Mouse (Mus musculus): ENCODE results near the gene Usp45.

Usp45 gene

GRCm38 (mm10) chr4:21793631-21794030, 26.7 kb downstream of the Usp45 start:
- DNase-seq = no peak

DNA sequence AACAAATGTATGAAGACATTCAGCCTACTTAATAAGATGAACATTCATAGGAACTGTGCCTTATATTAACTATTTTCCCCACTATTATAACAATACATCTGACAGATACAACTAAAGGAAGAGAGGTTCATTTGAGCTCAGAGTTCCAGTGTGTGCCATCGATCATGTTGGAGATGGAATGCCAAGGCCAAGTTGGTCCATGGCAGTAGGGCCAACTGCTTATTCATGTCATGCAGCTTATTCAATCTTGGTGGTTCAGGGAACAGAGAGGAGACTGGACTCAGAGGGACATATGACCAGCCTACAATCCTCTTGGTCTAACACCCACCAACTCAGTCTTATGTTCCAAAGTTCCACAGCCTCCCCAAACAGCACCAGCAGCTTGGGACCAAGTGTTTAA, 34.1 kb downstream of the Usp45 start:
- no peak for DNase-seq

DNA sequence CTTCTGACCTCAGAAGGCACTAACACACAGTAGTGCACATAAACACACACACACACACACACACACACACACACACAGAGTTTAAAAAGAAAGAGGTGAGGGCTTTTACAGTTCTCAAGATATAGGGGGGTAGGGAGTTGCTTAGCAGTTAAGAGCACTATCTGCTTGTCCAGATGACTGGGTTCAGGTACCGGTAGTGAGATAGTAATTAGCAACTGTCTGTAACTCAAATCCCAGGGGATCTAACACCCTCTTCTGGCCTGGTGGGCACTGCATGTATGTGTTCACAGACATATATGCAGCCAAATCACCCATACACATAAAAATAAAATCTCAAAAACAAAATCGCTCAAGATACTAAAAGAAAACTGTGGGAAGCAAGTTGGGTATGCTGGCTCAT, 34.7 kb downstream of the Usp45 start:
- no peak for DNase-seq

DNA sequence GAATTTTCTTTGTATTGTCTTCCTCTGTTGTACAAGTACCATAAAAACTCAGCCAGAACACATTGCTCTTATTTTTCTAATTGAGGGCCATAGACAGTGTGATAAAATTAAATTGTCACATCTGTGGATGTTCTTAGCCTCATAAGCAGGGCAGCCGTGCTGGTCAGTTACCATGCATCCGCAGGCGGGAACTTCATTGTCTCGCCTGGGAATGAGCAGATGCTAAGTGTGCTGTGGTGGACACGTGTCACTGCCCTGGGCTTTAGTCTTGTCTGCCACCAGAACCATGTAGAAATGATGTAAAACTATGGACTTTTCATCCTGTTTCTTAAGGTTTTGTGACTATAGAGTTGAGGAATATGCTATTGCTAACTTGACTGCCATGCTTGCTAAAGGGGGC, 40.2 kb downstream of the Usp45 start:
- no peak for DNase-seq

- no peak for DNase-seq
Measured at GRCm38 (mm10) chr4:21810608-21811007, 43.7 kb downstream of the Usp45 start.

- DNase-seq = no peak
Measured at GRCm38 (mm10) chr4:21812635-21813034, 45.7 kb downstream of the Usp45 start.

- peak; percentile 48 for DNase-seq
Measured at GRCm38 (mm10) chr4:21814029-21814428, 47.1 kb downstream of the Usp45 start.

DNA sequence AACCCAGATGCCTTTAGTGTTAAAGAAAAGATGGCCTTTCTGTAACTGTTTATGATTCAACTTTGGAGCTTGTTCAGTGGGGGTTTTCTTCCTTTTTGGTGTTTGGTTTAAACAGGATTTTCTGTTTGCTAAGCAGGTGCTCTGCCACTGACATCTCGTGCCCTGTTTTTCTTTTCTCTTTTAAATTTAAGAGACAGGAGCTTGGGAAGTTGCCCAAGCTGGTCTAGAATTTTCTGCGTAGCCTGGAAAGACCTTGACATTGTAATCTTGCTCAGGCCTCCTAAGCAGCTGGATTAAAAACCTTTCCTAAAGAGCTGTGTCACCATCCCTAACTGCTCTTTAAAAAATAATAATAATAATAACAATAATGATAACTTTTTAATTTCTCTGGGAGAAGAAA, 59.7 kb downstream of the Usp45 start:
- no peak for DNase-seq

- no peak for DNase-seq
Measured at GRCm38 (mm10) chr4:21832844-21833243, 65.9 kb downstream of the Usp45 start.

- peak; percentile 98 for DNase-seq
Measured at GRCm38 (mm10) chr4:21847481-21848286, 80.7 kb downstream of the Usp45 start, which contains the start of gene Pnisr. TSS of gene Pnisr (plus strand) at chr4:21847583.

DNA sequence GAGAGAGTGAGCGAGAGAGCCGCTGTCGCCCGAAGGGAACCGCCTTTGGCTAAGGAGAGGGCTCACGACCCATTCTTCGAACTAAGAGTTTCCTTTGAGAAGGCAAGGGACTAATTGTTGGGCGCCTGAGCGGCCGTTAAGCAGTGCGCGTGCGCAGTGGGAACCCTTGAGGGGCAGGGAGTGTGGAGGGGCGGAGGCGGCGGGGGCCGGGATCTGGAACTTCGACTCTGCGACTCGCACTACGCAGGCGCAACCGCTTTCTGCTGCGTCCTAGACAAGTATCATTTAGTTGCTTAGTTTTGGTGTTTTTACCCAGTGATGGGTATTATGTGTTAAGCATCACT, 81.3 kb downstream of the Usp45 start:
- peak; percentile 95 for DNase-seq

- no peak for DNase-seq
Measured at GRCm38 (mm10) chr4:21857481-21857880, 90.5 kb downstream of the Usp45 start.

DNA sequence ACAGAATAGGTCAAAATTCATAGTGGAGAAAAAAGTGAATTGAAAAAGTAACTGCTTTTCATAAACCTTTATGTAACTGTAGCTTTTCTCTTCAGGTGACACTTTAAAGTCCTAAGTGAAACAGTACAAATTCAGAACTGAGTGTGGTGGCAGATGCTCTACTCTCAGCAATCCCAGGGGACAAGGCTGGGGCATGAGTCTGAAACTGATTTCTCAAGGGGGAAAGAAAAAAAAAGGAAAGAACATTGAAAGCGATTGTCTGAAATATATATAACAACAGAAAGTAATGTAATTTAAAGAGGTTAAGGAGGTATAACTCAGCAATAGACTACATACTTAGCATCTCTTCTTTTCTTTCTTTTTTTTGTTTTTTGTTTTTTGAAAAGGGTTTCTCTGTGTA, 98.3 kb downstream of the Usp45 start:
- DNase-seq = no peak

- no peak for DNase-seq
Measured at GRCm38 (mm10) chr4:21878776-21879175, 111.8 kb downstream of the Usp45 start.

GRCm38 (mm10) chr4:21879565-21880220, 112.7 kb downstream of the Usp45 start, which contains the start of gene Coq3:
TSS of gene Coq3 (plus strand) at chr4:21879673.
- peak; percentile 85 for DNase-seq

DNA sequence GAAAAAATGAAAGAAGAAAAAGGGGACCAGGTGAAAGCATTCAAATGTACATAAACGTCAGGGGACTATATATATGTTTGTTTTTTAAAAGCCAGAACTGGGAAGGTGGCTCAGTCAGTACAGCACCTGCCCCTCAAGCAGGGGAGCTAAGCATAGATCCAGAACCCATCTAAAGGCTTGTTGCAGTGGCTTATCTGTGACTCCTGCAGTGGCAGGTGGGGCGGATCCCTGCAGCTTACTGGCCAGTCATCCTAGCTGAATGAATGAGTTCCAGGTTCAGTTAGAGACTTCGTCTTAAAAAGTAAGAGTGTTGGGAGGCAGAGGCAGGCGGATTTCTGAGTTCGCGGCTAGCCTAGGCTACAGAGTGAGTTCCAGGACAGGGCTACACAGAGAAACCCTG, 115.8 kb downstream of the Usp45 start:
- DNase-seq = no peak

DNA sequence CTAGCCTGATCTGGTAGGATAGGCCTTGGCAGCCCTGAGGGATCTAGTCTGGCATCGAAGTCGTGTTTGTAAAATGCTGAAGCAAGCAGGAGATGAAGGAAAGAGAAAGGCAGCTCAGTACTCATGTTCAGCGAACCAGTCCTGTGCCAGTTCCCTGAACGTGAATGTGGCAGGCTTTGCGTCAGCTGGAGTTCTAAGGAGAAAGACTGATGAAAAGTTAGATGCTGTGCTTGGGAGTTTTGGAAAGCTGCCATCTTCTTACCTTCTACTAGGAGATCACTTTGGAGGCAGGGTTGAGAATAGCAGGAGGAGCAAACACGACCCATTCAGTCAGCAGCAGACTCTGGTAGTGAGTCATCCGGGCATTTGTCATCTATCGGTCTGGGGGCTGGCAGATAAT, 118.9 kb downstream of the Usp45 start:
- DNase-seq = no peak
